Mouse (Mus musculus) adipocyte (in vitro differentiated cells): ENCODE data around the gene Mcfd2.

ENCODE experiments used
- DNase-seq: peaks from one replicate; pipeline ENCODE4 v3.0.0-alpha.2; 2016; ENCODE audit warnings: low spot score

Gene Mcfd2

DNA sequence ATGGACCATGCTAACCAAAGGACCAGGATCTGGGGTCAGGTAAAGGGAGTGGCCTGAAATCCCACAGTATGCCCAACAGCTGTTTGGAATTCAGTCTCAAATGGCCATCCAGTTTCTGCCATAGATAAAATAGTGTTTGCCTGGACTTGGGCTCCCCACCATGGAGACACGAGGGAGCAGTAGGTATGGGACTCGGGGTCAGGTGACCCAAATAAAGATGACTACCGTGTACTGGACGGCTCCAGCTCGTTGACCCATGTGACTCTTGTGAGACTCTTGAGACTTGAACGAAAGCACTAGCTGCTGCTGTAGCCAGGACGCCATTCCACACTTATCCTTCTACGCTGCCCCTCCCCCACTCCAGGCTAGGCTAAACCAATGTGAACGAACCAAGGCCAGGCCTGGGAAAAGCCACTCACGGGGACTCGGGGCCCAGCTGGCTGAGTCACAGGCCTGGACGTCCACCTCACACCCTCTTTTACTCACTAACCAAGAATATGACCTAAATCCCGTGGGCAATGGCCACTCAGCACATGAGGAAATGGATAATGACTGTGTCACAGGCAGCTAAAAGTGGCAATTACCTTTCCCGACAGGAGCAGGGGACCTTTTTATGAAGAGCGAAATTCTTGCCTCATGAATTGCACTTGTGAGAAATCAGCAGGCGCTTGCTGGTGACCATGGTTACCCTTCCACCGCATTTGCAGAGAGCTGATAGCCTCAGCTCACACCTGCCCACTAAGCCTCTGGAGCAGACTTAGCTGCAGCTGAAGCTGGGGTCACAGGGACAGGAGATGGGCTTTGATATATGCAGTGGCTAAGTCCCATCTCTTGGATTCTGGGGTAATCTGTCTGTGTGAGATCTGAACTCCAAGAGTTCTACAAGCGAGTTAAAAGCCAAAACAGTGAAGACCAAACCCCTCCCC is 28.7 kb downstream of the Mcfd2 start:
- peak; percentile 28 for DNase-seq

DNA sequence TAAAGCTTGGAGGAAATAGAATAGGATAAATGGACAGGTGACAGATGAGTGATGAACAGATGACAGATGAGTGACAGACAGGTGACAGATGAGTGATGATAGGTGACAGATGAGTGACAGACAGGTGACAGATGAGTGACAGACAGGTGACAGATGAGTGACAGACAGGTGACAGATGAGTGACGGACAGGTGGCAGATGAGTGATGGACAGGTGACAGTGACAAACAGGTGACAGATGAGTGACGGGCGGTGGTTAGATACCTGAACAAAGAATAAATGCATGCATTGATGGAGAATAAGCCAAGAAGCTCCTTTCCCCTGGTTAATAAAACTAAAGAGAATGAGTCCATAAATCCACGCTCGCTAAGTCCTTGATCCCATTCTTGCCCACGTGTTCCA is 30.7 kb downstream of the Mcfd2 start:
- no peak for DNase-seq

DNA sequence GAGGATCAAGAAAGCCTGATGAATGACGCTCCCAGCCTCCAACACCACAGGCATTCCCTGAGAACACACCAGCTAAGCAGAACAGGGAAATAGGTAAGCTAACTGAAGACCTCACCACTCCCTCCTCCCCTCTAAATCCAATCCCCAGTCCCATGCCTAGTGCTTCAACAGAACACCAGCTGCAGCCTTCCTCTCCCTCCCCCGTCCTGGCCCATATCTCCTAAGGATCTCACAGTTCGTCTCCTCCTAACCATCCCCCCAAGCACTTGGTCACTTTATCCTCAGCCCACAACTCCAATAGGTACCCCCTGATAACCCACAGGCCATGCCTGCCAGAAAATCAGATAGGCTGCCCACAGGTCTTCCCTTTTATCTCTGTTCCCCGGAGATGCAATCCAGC is 37.9 kb downstream of the Mcfd2 start:
- DNase-seq: no peak

DNA sequence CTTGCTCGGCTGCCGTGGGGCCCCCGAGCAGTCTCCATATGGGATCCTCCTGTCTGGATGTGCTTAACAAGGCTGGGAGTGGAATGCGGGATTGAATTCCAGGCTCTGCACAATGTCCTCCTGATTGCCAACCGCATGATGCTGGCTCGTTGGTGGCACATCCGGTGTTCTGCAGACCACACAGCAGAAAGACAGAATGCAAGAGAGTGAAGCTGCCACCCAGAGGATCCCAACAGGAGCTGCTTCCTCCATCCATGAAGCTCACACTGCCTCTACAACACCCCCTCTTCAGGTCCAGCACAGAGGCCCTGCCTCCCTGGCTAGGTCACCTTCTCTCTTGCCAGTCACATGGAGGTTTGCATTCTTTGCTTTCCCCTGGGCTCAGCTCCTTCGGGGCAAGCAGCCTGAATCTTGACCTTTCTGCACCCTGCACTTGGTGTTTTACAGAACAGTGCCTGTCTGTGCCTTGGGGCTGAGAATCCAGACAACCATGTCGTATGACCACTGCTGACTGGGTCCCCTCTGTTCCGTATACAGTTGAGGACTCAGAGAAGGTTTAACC is 39.6 kb downstream of the Mcfd2 start:
- no peak for DNase-seq

DNA sequence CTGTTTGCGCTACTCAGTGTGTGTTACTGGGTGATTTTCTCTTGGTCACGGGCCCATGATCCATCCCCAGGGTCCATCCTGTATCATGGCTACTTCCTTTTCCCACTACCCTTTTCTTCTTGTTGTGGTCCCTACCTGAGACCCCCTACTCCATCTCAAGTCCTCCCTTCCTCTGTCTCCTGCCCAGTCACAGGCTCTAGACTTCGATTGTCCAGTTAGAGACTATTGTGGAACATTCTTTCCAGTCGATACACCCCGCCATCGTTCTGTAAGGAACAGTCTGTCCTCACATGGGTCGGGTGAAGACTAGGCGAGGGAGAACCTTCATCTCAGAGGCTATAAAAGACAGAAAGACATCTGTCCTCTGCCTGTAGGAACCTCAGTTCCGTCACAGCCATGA is 40.4 kb downstream of the Mcfd2 start:
- no peak for DNase-seq

DNA sequence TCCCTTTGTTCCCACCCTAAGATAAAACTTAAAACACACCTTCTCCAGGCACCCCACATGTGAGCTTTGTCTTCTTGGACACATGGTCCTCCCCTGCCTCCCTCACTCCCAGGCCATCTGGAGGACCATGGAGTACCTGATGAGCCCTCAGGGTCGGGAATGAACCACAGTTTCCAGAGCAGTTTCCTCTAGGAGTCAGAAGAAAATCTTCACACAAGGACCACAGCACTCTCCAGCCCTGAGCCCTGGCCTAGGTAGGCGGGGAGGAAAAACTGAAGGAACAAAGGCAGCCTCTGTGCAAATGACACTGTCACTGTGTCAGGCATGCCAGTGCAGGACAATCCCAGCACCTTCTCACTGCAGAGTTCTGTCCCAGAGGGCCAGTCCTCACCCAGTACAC is 41.3 kb downstream of the Mcfd2 start:
- DNase-seq: no peak

DNA sequence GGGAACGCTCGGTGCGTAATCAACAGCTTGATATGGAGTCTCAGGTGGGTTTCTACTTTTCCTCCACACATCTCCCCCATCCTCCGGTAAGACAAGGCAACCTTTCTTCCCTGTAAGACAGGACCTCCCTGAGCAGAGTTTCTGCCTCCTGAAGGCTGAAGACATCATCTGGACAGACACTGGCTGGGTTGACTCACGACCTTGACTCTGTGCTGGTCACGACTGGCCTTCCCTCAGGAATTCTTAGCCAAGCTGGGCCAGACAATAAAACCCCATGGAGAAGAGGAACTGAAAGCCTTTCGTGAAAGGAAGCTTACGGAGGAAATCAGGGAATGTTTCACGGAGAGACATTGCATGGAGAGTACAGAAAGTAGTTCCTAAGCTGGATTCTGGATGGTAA is 46.3 kb downstream of the Mcfd2 start:
- no peak for DNase-seq

DNA sequence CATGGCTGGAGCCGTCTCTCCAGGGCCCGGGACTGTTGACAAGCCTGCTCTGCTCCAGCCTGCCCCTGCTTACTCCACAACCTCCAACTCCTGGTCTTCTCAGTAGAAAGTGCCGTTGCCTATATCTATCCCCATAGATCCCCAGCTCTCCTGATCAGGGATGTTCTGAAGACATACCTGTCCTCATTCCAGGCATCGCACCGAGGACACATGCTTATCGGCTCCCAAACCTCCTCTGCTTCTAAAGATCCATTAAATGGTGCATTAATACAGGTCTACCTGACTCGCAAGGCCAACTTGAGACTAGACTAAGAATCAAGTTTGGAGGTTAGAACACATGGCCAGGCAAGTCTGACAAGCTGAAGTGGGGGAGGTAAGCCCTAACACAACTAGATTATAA is 51.2 kb downstream of the Mcfd2 start:
- no peak for DNase-seq

DNA sequence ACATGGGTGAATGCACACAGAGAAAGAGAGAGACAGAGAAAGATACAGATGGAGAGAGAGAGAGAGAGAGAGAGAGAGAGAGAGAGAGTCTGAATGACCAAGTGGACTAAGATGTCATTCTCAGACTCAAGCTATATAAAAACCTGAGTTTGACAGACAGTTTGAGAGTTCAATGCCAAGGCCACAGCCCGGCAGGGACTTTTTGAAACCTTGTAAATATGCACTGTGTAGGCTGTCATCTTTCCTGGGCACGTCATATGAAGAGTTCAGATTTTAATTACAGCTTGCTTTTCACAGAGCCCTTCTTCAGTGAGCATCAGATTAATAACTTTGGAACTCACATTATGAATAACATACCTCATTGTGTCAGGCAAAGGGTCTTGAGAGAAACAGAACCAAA is 55.2 kb downstream of the Mcfd2 start:
- DNase-seq: no peak

DNA sequence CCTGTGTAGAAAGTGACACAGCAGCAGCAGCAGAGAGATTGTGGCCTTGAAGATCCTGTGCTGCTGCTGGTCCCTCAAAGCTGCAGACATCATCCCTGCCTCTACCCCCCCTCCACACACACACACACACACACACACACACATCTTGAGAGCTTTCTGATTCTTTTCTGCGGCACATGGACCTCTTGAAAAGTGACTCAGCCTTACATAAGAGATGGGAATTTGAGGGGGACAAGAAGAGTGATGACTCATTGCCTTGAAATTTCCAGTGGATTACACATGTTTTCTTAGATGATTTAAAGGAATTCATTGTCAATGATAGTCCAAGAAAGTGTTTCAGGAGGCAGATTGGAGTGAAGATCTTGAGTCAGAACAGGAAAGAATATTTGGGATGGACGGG is 58.9 kb downstream of the Mcfd2 start:
- DNase-seq: no peak
